Mouse (Mus musculus) midbrain, embryonic 14.5 days (tissue): ENCODE measurements around the gene Use1. TPM values are rescaled to one million over a fixed set of nuclear protein-coding genes. Genes with fewer than 3 reads are reported as not detected.

Experiments
- polyA plus RNA-seq: library from polyadenylated mRNA; unstranded; fragments of >200 nt; fragmentation: Nextera tagmentation; extraction: Ambion mirVana; gene quantifications from 2 replicates; pipeline ENCODE4 v1.2.1, GENCODE M21; 2014

Use1 gene
- polyA plus RNA-seq, 1 experiment from 2014 or later = 121 TPM

Other genes with a start within 250 kb of the Use1 start
- 15.5 and 16.8 TPM in 2 replicates for gene Myo9b, start 94.1 kb upstream of the Use1 start, polyA plus RNA-seq
- 52.0 and 59.5 TPM in 2 replicates for gene Haus8, start 93.9 kb upstream of the Use1 start, polyA plus RNA-seq
- 4.2 and 4.3 TPM in 2 replicates for gene Ocel1, start 4.5 kb downstream of the Use1 start, polyA plus RNA-seq
- 24.9 and 29.4 TPM in 2 replicates for gene Nr2f6, start 15.1 kb downstream of the Use1 start, polyA plus RNA-seq
- 3.5 and 5.7 TPM in 2 replicates for gene Ushbp1, start 29.0 kb downstream of the Use1 start, polyA plus RNA-seq
- 78.3 and 88.4 TPM in 2 replicates for gene Babam1, start 30.0 kb downstream of the Use1 start, polyA plus RNA-seq
- gene Ankle1, start 39.2 kb downstream of the Use1 start, polyA plus RNA-seq = 3.0 and 5.3 TPM in 2 replicates
- 119 and 133 TPM in 2 replicates for gene Abhd8, start 96.8 kb downstream of the Use1 start, polyA plus RNA-seq
- 199 and 222 TPM in 2 replicates for gene Mrpl34, start 98.1 kb downstream of the Use1 start, polyA plus RNA-seq
- gene Dda1, start 102.4 kb downstream of the Use1 start, polyA plus RNA-seq = 213 and 233 TPM in 2 replicates
- gene Ano8, start 119.1 kb downstream of the Use1 start, polyA plus RNA-seq = 7.7 and 9.4 TPM in 2 replicates
- gene Gtpbp3, start 121.3 kb downstream of the Use1 start, polyA plus RNA-seq = 4.9 and 5.2 TPM in 2 replicates
- gene Plvap, start 144.9 kb downstream of the Use1 start, polyA plus RNA-seq = 3.6 and 4.1 TPM in 2 replicates
- gene Ccdc194, start 158.9 kb downstream of the Use1 start, polyA plus RNA-seq = not detected in 2 replicates
- gene Bst2, start 170.6 kb downstream of the Use1 start, polyA plus RNA-seq = 0.86 and 7.9 TPM in 2 replicates
- 54.6 and 61.5 TPM in 2 replicates for gene Mvb12a, start 176.1 kb downstream of the Use1 start, polyA plus RNA-seq
- not detected in 2 replicates for gene Tmem221, start 192.0 kb downstream of the Use1 start, polyA plus RNA-seq
- not detected in 2 replicates for gene Nxnl1, start 199.8 kb downstream of the Use1 start, polyA plus RNA-seq
- 33.5 and 41.6 TPM in 2 replicates for gene Slc27a1, start 202.0 kb downstream of the Use1 start, polyA plus RNA-seq
- 241 and 269 TPM in 2 replicates for gene Pgls, start 225.3 kb downstream of the Use1 start, polyA plus RNA-seq
- 6.3 and 8.5 TPM in 2 replicates for gene Fam129c, start 230.8 kb downstream of the Use1 start, polyA plus RNA-seq
- gene Colgalt1, start 244.2 kb downstream of the Use1 start, polyA plus RNA-seq = 60.4 and 70.3 TPM in 2 replicates